Mouse (Mus musculus) megakaryocyte, embryonic 14.5 days (primary cell): ENCODE measurements at regions not wholly inside any gene's neighbourhood (a gene's known extent, or its start where the extent isn't known, plus 50 kb on each side); places are given as distances from the start of the nearest gene placed in this dataset.

ENCODE experiments used
- H3K27me3 ChIP-seq: replicated peaks from 2 replicates; pipeline ENCODE3; 2012; ENCODE audit warnings: inconsistent platforms
- H3K36me3 ChIP-seq: replicated peaks from 2 replicates; pipeline ENCODE3; 2012; ENCODE audit warnings: low read length, inconsistent platforms, mixed read lengths
- H3K4me1 ChIP-seq: 2 replicates; pipeline ENCODE4 v1.6.1; 2012; ENCODE audit warnings: inconsistent platforms
- H3K4me3 ChIP-seq: replicated peaks from 2 replicates; pipeline ENCODE3; 2012; ENCODE audit warnings: moderate library complexity, mild to moderate bottlenecking, inconsistent platforms
- H3K9me3 ChIP-seq: 2 replicates; pipeline ENCODE4 v1.6.1; 2012; ENCODE audit warnings: inconsistent platforms
- FLI1 ChIP-seq: IDR thresholded peaks from 2 replicates; pipeline ENCODE4 v1.6.1; 2012; ENCODE audit warnings: low read length, inconsistent platforms, mixed read lengths
- GATA1 ChIP-seq: IDR thresholded peaks from 3 replicates; pipeline ENCODE4 v1.6.1; 2012; ENCODE audit warnings: mixed read lengths, low read length, inconsistent platforms, borderline replicate concordance

- no peak overlapping the region for H3K4me3 ChIP-seq
- H3K9me3 ChIP-seq = 0 out of 2 replicates have a peak, but pooled peaks cover 5% of the 10 kb centered on the region
- no peaks in the 10 kb centered on the region for H3K4me1 ChIP-seq
- H3K36me3 ChIP-seq = no peaks in the 10 kb centered on the region
- H3K27me3 ChIP-seq = no peaks in the 10 kb centered on the region
- no peak for TF ChIP-seq GATA1
- TF ChIP-seq FLI1 = no peak
Observed at GRCm38 (mm10) chr10:98325720-98326119, 588.5 kb upstream of the Atp2b1 start.

- no peaks in the 10 kb centered on the region for H3K36me3 ChIP-seq
- TF ChIP-seq GATA1 = no peak
- TF ChIP-seq FLI1 = no peak
- H3K4me3 ChIP-seq = no peak overlapping the region
- no peaks in the 10 kb centered on the region for H3K4me1 ChIP-seq
- H3K9me3 ChIP-seq = peaks cover 6% of the 10 kb centered on the region; the same call in 1 of the 2 replicates
- H3K27me3 ChIP-seq = no peaks in the 10 kb centered on the region
Observed at GRCm38 (mm10) chr10:98332682-98333081, 581.5 kb upstream of the Atp2b1 start.

GRCm38 (mm10) chr10:98333411-98334067, 580.7 kb upstream of the Atp2b1 start:
- TF ChIP-seq GATA1 (no peak), FLI1 (no peak)
- H3K4me3 ChIP-seq = no peak overlapping the region
- H3K36me3 ChIP-seq = no peaks in the 10 kb centered on the region
- H3K9me3 ChIP-seq = peaks cover 6% of the 10 kb centered on the region; the same call in 1 of the 2 replicates
- no peaks in the 10 kb centered on the region for H3K27me3 ChIP-seq
- no peaks in the 10 kb centered on the region for H3K4me1 ChIP-seq

- no peaks in the 10 kb centered on the region for H3K27me3 ChIP-seq
- peaks cover 2% of the 10 kb centered on the region; the same call in 1 of the 2 replicates for H3K9me3 ChIP-seq
- H3K36me3 ChIP-seq = no peaks in the 10 kb centered on the region
- no peaks in the 10 kb centered on the region for H3K4me1 ChIP-seq
- TF ChIP-seq GATA1 = no peak
- TF ChIP-seq FLI1 = no peak
- no peak overlapping the region for H3K4me3 ChIP-seq
Observed at GRCm38 (mm10) chr10:98343827-98344226, 570.4 kb upstream of the Atp2b1 start.

- peaks cover 6% of the 10 kb centered on the region; the same call in 1 of the 2 replicates for H3K9me3 ChIP-seq
- TF ChIP-seq FLI1 (no peak), GATA1 (no peak)
- H3K27me3 ChIP-seq = no peaks in the 10 kb centered on the region
- H3K4me3 ChIP-seq = no peak overlapping the region
- no peaks in the 10 kb centered on the region for H3K36me3 ChIP-seq
- H3K4me1 ChIP-seq = no peaks in the 10 kb centered on the region
Observed at GRCm38 (mm10) chr10:98349466-98349865, 564.7 kb upstream of the Atp2b1 start.

- H3K27me3 ChIP-seq = no peaks in the 10 kb centered on the region
- H3K9me3 ChIP-seq = peaks cover 6% of the 10 kb centered on the region; the same call in 1 of the 2 replicates
- TF ChIP-seq GATA1 (no peak), FLI1 (no peak)
- no peak overlapping the region for H3K4me3 ChIP-seq
- H3K4me1 ChIP-seq = no peaks in the 10 kb centered on the region
- H3K36me3 ChIP-seq = no peaks in the 10 kb centered on the region
Observed at GRCm38 (mm10) chr10:98350318-98350926, 563.8 kb upstream of the Atp2b1 start.

GRCm38 (mm10) chr10:98352061-98352460, 562.1 kb upstream of the Atp2b1 start:
- no peaks in the 10 kb centered on the region for H3K36me3 ChIP-seq
- H3K4me3 ChIP-seq = no peak overlapping the region
- H3K4me1 ChIP-seq = no peaks in the 10 kb centered on the region
- H3K27me3 ChIP-seq = no peaks in the 10 kb centered on the region
- TF ChIP-seq FLI1 (no peak), GATA1 (no peak)
- H3K9me3 ChIP-seq = peaks cover 6% of the 10 kb centered on the region; the same call in 1 of the 2 replicates

GRCm38 (mm10) chr10:98354486-98354885, 559.7 kb upstream of the Atp2b1 start:
- Histone ChIP-seq H3K27me3 (no peaks in the 10 kb centered on the region), H3K9me3 (0 out of 2 replicates have a peak, but pooled peaks cover 3% of the 10 kb centered on the region), H3K36me3 (no peaks in the 10 kb centered on the region), H3K4me3 (no peak overlapping the region), H3K4me1 (no peaks in the 10 kb centered on the region)
- TF ChIP-seq FLI1 (no peak), GATA1 (no peak)

- H3K4me1 ChIP-seq = no peaks in the 10 kb centered on the region
- peaks cover 3% of the 10 kb centered on the region; the same call in 1 of the 2 replicates for H3K9me3 ChIP-seq
- H3K4me3 ChIP-seq = no peak overlapping the region
- no peaks in the 10 kb centered on the region for H3K27me3 ChIP-seq
- TF ChIP-seq FLI1 = no peak
- no peak for TF ChIP-seq GATA1
- no peaks in the 10 kb centered on the region for H3K36me3 ChIP-seq
Observed at GRCm38 (mm10) chr10:98364604-98365003, 549.6 kb upstream of the Atp2b1 start.

- Histone ChIP-seq H3K4me1 (no peaks in the 10 kb centered on the region), H3K27me3 (no peaks in the 10 kb centered on the region), H3K9me3 (peaks cover 3% of the 10 kb centered on the region; the same call in 1 of the 2 replicates), H3K36me3 (no peaks in the 10 kb centered on the region), H3K4me3 (no peak overlapping the region)
- TF ChIP-seq FLI1 (no peak), GATA1 (no peak)
Observed at GRCm38 (mm10) chr10:98372561-98372960, 541.6 kb upstream of the Atp2b1 start.

GRCm38 (mm10) chr10:98373314-98373713, 540.9 kb upstream of the Atp2b1 start:
- Histone ChIP-seq H3K4me1 (no peaks in the 10 kb centered on the region), H3K36me3 (no peaks in the 10 kb centered on the region), H3K9me3 (peaks cover 3% of the 10 kb centered on the region; the same call in 1 of the 2 replicates), H3K27me3 (no peaks in the 10 kb centered on the region), H3K4me3 (no peak overlapping the region)
- TF ChIP-seq GATA1 (no peak), FLI1 (no peak)
